Mouse (Mus musculus) monocyte, adult 2 months (primary cell): ENCODE measurements around the gene Polr2b.

Experiments used
- DNase-seq, 2 experiments: peaks; one replicate each; pipeline ENCODE4 v3.0.0; 2022; ENCODE audit warnings: low spot score in 2 of 2, low read depth in 1 of 2

Polr2b gene

DNA sequence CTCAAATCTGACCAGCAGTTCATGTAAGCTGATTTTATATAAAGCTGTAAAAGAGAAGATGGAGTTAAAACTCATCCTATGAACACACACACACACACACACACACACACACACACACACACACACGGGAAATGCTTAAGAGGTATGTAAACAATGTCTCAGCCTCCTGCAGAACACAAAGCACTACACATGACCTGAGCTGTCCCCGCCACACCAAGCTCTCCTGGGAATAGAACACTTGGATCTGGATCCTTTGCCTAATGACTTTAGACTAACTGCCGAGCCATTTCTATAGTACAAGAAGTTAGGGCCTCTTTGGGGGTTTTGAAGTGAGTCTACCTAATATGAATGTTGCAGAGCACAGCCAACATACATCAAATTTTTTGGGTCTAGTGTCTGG is 52.2 kb downstream of the Polr2b start:
- DNase-seq: no peak

DNA sequence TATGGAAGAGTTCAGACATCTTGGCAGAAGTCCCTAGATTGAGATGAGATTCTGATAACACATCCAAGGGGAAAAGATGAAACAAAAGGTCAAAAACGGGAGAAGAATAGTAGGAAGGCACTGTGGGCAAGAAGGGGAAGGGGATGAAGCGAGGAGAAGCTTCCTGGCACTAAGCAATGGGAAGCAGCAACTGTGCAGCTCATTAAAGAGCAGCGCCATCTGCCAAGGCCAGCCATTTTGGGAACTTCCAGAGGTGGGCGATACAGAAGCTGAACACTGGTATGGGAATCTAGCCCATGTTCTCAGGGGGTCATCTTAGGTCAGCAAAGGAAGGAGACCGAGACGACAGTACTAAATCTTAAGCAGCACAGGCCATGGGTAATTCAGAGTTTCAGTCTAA is 53.7 kb downstream of the Polr2b start:
- DNase-seq: no peak

DNA sequence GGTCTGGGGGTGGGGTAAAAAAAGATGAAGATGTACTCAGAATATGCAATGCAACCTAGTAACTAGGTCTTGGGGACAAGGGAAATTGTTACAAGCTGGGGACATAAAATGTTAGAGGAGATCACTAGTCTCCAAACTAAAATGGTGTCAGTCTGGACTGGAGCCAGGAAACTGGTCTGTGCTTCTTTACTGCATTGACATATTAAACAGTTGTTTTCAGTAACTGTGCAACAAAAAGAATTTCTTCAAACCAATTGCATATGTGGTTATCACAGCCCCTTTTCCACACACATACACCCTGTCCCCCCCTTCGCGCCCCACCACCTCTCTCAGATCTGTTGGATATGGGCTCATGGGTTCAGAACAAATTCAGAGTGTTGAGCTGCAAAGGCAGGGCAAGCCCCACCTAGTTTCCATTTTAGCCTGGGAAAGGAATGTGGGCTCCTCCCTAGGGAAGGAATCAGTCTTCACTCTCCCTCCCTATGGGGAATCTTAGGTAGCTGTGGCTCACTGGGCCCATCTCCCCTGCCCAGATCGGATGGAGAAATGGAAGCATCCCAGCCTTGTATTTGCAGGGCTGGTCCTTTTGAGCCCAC is 54.6 kb downstream of the Polr2b start:
- DNase-seq: no peak

DNA sequence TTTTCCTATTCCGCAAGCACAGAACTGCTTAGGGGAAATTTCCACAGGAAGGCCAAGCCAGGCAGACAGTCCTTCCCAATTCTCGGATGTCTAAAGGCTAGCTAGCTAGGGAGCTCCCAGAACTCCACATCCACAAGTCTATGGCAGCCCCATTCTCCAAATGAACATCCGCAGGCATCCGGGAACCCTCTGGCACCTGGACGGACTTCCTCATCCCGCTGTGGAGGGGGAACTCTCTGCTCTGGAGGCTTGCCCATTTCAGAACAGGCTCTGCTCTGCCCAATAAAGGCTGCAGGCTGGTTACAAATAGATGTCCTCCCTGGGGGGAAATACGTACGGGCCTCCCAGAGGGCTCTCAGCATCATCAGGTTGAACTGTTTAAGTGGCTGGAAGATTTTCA is 56.4 kb downstream of the Polr2b start:
- DNase-seq: no peak

DNA sequence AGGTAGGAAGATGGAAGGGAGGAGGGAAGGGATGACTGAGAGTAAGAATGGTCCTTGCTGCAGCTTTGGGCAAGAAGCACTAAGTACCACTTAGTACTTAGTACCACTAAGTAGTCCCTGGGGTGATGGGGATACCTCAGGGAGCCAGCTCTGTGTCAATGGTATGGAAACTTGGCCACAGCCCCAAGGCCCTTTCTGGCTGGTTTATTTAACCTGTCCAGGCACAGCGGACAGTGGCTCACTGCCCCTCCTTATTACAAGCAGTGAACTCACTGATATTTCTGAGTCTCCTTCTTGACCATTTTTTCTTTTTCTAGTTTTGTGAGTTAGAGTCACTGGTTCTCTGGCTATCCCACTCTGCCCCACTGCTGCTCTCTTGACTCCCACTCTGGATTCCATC is 57.2 kb downstream of the Polr2b start:
- DNase-seq: no peak

DNA sequence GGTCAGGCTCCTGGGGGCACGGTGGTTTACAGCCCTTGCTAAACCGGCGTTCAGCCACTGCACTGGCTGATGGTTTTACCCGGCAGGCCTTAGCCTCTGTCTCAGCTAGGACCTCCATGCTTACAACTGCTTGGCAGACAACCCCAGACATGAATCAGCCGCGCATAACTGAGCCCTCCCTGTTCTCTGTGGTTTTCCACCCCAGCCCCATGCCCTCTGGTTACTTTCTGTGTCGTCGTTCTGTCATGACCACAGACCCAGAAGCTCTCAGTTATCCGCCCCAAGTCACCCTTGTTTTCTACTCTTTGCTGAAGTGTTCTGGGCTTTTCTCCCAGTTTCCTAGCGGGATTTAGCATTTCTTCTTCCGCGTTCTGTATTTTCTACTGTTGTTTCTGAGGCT is 57.7 kb downstream of the Polr2b start:
- no peak for DNase-seq

DNA sequence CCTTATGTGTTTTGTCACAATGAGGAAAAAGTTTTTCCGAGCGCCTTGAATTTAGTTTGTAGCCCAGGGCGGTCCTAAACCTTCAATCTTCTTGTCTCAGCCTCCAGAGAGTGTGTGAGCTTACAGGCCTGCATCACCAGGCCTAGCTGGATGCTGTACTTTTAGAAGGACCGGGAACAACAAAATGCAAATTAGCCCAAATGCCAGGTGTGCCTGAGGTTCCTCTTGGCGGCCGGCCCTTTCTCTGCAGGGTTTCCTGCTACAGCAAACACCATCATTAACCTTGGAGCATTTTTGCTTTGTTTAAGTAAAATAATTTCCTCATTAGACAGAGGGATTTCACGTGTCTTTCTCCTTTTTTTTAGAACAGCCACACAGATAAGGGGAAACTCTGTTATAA is 58.2 kb downstream of the Polr2b start:
- no peak for DNase-seq

DNA sequence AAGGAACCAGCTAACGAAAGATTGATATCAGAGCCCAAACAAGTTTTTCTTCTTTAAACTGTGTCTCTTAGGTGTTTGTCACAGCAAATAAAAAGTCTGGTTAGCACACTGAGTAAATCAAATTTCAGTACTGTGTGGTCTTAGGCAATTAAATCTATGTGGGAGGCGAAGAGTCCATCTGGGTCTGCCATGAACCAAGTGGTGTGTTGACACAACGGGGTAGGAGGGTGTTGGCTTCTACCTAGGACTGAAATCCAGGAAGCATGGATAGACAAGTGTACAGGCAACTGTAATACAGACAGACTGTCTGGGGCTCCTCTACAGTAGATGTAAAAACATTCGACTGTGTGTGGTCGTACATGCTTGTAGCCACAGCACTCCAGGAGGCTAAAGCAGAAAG is 59.4 kb downstream of the Polr2b start:
- no peak for DNase-seq

DNA sequence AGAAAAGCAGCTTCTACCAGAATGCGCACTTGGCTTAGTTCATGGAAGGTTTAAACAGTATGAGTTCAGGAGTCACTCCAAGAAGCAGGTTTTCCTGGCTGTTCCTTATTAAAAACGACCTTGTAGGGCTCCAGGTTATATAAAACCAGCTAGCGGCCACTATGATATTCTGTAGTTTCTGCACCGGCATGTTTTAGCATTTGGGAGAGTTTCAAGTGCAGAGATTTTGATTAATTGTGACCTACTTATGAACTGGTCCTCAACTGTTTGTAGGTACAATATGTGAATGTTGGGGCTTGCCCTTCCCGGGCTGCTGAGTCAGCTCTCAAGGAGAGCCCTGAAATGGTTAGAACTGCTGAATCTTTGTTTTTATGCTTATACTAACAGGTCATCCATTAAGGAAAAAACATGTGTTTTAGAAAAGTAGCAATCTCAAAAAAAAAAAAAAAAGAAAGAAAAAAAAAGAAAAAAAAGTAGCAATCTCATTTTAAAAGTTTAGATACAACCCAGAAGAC is 60.5 kb downstream of the Polr2b start:
- DNase-seq: no peak

DNA sequence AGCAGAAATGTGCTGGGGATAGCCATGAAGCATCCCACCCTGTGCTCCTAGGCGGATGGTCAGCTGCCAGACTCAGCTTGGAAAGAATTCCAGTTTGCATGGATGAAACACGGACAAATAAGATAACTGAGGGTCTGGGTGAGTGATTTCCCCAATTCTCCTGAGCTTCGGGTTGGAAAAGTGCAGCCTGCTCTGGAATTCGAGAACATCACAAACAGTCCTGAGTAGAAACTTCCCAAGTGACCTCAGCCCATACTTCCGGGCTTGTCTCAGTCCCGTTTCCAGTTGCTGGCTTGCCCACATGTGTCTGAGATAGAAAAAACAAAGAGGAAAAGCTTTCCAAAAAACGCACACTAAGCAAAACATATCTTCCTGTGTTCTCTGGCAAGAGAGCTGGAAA is 62.3 kb downstream of the Polr2b start:
- DNase-seq: no peak

DNA sequence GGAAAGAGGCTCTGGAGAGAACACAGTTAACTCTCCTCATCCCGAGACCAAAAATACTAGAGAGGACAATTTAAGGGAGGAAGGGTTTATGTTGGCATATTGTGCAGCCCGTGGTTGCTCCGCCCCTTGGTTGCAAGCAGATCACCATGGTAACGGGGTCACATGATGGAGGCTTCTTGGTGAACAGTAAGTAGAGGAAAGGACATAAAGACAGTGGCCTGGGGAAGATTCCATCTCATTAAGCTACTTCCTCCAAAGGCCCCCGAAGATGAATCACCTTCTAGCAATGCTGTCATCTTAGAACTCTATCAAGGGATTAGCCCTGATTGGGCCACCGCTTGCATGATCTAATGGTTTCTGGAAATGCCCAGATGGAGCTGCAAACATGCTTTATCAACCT is 62.8 kb downstream of the Polr2b start:
- DNase-seq: peak in 1 of 2 experiments; percentile 8

DNA sequence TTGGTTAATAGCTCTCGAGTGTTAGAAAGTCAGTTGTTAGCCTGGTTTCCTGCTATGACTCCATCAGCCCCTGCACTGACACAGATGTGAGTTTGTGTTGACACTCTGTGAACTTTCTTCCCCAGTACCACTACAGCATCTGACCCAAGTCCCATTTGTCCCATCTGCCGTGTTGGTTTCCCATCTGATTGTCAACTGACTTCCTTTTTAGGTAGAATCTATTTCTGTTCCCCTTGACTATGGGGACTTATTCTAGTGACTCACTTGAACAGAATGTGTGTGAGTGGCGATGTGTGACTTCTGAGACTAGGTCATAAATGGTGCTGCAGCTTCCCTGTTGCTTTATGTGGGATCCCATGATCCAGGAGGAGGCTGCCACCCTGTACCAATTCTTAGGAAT is 65.0 kb downstream of the Polr2b start:
- no peak for DNase-seq

DNA sequence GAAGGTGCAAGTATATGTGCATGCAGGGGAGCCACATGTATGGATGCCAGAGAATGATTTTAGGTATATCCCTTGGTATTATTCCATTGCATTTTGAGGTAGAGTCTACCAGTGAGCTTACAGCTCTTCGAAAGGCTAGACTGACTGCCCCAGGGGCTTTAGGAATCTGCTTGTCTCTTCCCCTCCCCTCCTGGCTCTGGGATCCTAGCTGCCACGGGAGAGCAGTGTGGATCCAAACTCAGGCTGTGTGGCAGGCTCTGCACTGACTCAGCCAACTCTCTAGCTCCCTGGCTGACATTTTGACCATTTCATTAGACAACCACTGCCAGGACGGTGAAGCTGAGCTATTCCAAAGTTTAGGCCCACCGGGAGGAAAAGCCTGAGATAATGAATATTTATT is 65.6 kb downstream of the Polr2b start:
- no peak for DNase-seq

DNA sequence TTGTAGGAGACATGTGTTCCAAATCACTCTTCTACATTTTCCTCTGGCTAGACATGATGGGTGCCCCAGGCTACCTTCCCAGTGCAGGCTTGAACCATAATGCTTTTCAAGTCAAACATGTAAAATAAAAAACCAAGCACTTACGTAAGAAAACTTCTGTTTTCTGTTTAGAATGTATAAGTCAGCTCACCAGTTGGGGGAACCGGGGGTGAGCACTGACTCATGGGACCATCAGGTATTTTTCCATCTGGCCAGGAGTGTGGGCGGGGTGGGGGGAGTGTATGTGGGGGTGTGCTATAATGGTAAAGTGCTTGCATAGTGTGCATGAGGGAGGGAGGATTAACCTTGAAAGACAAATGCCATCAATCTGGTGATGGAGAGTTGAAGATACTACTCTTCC is 68.1 kb downstream of the Polr2b start:
- DNase-seq: no peak

DNA sequence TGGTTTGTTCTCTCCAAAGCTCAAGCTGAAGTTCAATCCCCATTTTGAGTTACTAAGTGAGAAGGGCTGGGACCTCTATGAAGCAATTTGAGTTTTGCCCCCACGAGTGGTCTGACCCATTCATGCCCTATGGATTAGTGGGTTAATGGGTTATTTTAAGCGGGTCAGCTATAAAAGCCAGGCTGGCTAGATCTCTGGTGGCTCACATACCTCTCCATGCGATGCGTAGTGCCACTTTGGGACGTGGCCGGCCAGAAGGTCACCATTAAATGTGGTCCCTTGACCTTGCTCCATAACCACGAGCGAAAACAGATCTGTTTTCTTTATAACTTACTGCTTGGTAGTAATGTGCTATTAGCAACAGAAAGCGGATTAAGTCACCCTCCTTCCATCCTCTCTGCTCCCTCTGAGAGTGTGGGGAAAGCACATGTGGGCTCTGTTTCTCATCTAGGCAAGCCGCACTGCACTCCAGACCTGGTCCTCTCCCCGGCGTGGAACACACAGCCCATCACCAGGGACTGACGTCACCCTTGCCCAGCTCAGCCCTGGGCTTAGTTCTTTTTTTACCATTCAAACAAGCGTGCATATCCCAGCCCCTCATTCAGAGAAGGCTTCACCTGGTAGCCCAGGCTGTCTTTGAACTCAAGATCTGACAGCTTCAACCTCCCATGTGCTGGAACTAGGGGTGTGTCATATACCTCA is 69.6 kb downstream of the Polr2b start:
- no peak for DNase-seq

DNA sequence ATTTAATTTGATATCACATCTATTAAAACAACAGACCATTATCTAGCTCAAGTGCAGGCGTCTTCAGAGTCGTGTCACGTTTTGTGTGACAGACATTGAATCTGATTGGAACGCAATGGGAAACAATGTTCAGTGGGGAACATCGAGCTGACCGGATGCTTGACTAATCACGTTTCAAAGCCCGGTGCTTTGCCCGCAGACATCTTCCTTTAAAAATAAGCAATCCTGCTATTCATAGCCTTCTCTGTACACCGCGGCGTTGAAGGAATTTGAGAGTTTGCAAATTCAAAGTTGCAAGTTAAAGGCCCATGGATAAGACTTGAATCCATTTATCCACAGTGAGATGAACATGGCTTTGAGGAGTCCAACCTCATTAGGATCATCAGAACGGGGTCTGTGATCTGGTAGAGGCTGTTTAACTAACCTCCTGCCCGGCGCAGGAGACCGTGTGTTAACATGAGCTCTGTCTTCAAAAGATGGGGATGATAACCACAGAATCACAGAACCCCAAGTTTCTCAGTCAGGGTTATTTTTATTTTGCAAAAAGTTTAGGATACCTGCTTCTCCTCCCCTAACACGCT is 70.5 kb downstream of the Polr2b start:
- DNase-seq: no peak

DNA sequence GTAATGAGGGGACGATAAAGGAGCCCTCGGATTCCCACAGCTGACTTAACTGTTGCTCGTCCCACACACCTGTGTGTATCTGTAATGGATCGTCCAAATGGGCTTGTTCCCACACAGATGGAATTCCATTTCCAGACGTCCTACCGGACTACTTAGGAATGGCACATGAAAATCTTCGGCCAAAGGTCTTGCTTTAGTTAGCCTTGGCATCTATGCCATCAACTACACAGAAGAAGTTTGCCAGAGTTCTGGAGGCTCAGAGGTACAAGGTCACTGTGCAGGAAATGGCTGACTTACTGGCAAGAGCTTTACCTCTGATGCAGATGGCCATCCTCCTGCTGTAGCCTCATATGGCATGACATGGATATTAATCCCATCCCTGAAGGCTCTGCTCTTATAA is 71.3 kb downstream of the Polr2b start:
- DNase-seq: no peak

DNA sequence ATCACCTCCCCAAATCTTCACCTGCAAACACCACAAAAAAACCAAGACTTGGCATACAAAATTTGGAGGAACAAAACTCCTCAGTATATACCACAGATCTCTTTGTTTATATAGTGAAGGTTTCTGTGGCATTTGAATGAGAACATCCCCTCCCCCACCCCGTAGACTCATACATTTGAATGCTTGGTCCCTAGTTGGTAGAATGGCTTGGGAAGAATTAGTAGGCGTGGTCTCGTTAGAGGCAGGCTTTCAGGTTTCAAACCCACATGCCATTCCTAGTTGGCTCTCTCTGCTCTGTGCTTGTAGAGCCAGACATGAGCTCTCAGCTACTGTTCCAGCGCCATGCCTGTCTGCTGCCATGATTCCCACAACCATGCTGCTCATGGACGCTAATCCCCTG is 71.7 kb downstream of the Polr2b start:
- DNase-seq: no peak

DNA sequence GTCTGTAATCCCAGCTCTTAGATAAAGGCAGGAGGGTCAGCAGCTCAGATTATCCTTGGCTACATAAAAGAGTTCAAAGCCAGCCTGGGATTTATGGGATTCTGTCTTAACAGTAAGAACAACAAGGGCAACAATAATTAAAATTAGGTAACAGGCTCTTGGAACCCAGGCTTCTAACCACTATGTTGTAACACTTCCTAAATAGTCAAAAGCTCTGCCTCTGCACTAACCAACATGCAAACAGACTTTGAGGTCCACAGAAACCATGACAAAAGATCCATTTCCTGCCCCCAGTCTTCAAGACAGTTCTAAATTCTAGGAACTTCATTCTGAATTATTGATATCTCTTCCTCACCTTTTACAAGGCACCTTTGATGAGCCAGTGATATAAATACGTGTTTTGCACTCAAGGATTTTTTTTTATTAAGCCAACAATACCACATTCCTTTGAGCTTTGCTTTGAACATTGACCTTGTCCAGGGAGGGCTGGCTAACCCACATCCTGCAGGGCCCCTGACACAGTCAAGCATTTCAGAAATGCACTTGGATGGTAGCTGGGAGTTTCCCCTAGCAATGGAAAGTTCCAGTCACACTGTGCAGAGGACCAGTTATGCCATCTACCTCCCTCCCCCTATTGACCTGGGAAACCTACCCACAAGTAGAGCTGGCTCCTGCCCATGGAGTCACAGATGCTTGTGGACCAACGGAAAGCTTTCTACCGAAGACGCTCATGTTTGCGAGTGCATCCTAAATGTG is 74.0 kb downstream of the Polr2b start:
- no peak for DNase-seq

DNA sequence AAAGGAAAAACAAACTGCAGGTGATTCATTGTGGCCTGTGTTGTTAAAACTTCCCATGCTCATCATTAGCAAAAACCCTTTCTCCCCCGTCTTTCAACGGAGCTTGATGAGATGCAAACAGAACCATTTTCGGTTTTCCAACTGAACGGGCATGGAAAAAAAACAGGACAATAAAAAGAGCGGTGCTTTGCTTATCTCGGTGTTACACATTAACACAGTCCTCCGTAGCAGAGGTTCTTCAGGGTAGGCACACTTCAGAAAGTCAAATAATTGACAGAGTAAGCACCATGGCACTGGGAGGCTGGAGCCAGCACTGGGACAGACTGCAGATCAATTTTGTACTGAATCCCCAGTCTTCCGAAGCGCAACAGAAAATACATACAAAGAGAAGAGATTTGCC is 74.8 kb downstream of the Polr2b start:
- DNase-seq: no peak

DNA sequence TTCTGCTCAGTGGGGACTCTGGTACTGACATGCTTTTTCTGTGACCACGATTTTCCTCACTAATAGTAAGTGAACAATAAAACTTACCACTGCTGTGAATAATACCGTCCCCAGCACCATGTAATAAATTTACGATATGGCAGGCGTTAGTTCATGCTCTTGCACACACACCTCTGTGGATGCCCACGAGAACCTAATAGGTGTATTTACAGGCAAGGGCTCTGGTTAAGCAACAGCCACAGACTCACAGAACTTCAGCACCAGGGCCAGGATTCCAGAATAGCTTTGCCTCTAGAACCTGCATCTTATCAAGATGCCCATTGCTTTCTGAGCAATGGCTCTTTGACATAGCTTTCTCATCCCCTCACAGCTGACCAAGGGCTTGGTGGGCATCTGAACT is 75.3 kb downstream of the Polr2b start:
- DNase-seq: no peak
